Mouse (Mus musculus) heart, adult 2 months (tissue): ENCODE data around the gene Cnksr1.

Experiments used
- EP300 ChIP-seq: fragments of 200-500 bp; IDR thresholded peaks from 2 replicates; pipeline ENCODE4 v1.6.1; 2011; ENCODE audit warnings: low read depth, low read length, control low read depth; ENCODE audit not compliant: insufficient read depth
- POLR2A ChIP-seq: fragments of 200-500 bp; IDR thresholded peaks from 2 replicates; pipeline ENCODE4 v1.6.1; 2011; ENCODE audit warnings: mild to moderate bottlenecking, low read depth, low read length, control low read depth; ENCODE audit not compliant: insufficient read depth

DNA sequence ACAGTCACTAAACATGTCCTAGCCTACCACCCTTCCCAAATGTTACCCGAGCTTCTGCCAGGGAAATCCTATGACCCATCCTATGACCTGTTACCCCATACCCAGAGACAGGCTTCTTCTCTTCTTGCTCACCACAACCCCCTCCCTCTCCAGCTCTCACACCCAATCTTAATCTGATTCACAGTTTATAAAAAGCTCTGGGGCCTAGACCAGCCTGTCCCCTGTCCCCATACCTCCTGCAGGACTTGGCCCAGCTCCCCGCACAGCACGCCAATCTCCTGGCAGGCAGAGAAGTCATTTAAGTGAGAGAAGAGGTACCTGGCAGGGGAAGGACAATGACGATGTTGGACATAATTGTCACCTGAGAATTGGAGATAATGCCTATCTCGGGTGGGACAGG is 3.3 kb downstream of the Cnksr1 start:
- TF ChIP-seq EP300 (no peak), POLR2A (no peak)
